Mouse (Mus musculus): Measurements from ENCODE around the gene H1foo. TPM values are rescaled to one million over a fixed set of nuclear protein-coding genes. Genes with fewer than 3 reads are reported as not detected.
A peak's percentile ranks its signal among the peaks of the same experiment; 100 is the strongest.

The H1foo gene
- polyA plus RNA-seq, 1 experiment from 2014 or later: not detected

DNA sequence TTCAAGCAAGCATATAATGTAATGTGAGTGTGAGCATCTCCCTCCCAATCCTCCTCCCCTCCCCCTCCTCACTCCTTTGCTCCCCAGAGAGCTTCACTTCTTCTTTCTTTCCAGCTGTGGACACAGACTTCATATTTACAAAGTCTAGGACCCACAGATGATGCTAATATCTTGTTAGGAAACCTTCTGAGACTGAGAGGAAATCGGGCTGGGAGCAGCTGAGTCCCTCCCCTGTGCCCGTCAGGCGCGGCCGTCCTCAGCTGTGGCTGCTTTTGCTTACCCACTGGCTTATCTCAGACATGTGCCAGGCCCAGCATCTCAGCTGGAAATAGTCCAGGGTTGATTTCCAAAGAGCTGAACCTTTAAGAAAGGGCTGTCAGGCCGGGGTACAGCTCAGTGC, 1.7 kb downstream of the H1foo start:
- Histone ChIP-seq H3K4me1 (peaks cover 18% of the 10 kb centered on the region), H3K4me2 (replicated peaks) (no peak overlapping the region), H3K4me3 (replicated peaks) (no peak overlapping the region), H3K27me3 (no peaks in the 10 kb centered on the region), H3K27ac (replicated peaks) (no peak overlapping the region; the same call in 1 of the 2 replicates), H3K36me3 (no peaks in the 10 kb centered on the region), H3K9me3 (replicated peaks) (no peaks in the 10 kb centered on the region), H3K9ac (no peak overlapping the region)
- no peak for ATAC-seq (ENCODE audit: insufficient number of reproducible peaks, low FRiP score, low TSS enrichment, low read depth)
- WGBS: 42% methylated on average over 6 of the region's 6 CpGs

DNA sequence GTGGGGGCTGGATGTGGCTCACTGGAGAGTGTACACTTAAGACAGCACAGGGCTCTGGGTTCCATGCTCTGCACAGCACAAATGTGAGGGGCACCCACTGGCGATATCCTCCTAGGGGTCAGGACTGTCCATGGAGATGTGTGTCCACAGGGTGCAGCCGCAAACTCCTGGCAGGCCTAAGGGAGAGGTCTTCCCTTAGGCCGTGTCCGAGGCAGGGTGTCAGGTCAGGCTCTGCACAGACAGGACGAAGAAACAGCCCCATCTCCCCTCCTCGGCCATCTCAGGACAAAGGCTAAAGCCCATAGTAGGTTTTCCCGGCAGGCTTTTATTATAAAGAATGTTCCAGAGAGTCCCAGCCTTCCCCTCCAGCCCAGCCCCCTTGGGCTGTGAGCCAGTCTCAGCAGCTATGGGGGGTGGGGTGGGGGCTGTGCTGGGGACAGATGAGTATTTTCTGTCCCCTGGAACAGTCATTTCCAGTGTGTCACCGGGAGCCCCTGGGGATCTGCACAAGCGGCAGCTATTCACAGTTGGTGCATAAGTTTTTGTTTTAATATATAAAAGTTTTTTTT, 9.9 kb downstream of the H1foo start:
- H3K9ac ChIP-seq: no peak overlapping the region
- H3K9me3 ChIP-seq (replicated peaks): no peaks in the 10 kb centered on the region; the same call in 1 of the 2 replicates
- no peak overlapping the region for H3K4me3 ChIP-seq (replicated peaks)
- H3K4me2 ChIP-seq (replicated peaks): no peak overlapping the region
- H3K4me1 ChIP-seq: peaks cover 59% of the 10 kb centered on the region
- peak overlapping the region; percentile 59; the same call in 1 of the 2 replicates for H3K27ac ChIP-seq (replicated peaks)
- H3K36me3 ChIP-seq: 0 out of 2 replicates have a peak, but pooled peaks cover 3% of the 10 kb centered on the region
- WGBS: 60% methylated on average over 9 of the region's 9 CpGs
- H3K27me3 ChIP-seq: no peaks in the 10 kb centered on the region
- no peak for ATAC-seq (ENCODE audit: insufficient number of reproducible peaks, low FRiP score, low TSS enrichment, low read depth)

DNA sequence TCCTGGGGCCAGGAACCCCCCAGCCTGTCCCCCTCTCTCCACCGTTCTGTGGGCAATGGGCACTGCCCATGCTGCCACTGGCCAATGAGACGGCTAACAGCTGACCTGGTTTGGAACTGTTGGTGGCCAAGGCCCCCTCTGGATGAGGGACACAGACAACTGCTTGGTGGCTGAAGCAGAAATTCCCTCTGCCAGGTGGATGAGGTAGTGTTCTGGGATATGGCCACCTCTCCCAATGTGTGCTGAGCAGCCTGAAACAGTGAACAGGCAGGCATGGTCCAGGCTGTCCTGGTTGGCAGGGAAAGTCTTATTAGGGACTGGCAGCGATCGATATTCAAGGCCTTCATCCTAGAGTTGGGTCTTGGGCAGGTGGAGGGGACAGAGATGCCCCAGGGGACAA, 10.4 kb downstream of the H1foo start:
- H3K36me3 ChIP-seq: 0 out of 2 replicates have a peak, but pooled peaks cover 3% of the 10 kb centered on the region
- WGBS: 78% methylated on average over 4 of the region's 4 CpGs
- H3K27me3 ChIP-seq: no peaks in the 10 kb centered on the region
- ATAC-seq (ENCODE audit: insufficient number of reproducible peaks, low FRiP score, low TSS enrichment, low read depth): no peak
- H3K9ac ChIP-seq: no peak overlapping the region
- H3K4me2 ChIP-seq (replicated peaks): no peak overlapping the region
- peaks cover 65% of the 10 kb centered on the region for H3K4me1 ChIP-seq
- H3K4me3 ChIP-seq (replicated peaks): no peak overlapping the region
- no peaks in the 10 kb centered on the region; the same call in 1 of the 2 replicates for H3K9me3 ChIP-seq (replicated peaks)
- peak overlapping the region; percentile 59; the same call in 1 of the 2 replicates for H3K27ac ChIP-seq (replicated peaks)

DNA sequence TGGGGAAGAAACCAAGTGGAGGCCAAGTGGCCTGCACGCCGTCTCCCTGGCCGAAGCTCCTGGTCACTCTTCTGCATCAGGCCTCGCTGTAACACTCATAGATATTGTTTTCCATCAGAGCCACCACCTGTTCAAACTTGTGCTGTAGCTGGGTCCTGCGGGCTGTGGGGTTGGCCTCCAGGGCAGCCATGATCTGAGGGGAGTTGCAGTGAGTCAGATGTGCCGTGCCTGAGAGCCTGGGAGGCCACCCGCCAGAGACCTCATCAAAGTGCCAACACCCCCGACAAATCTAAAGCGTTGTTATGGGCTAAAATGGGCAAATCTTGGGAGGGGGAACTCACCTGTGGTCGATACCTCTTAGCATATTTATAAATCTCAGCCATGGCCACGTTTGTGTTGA, 10.9 kb downstream of the H1foo start:
- no peaks in the 10 kb centered on the region for H3K27me3 ChIP-seq
- H3K9me3 ChIP-seq (replicated peaks): no peaks in the 10 kb centered on the region; the same call in 1 of the 2 replicates
- H3K9ac ChIP-seq: no peak overlapping the region
- no peak overlapping the region for H3K27ac ChIP-seq (replicated peaks)
- 0 out of 2 replicates have a peak, but pooled peaks cover 3% of the 10 kb centered on the region for H3K36me3 ChIP-seq
- no peak for ATAC-seq (ENCODE audit: insufficient number of reproducible peaks, low FRiP score, low TSS enrichment, low read depth)
- H3K4me1 ChIP-seq: peaks cover 69% of the 10 kb centered on the region
- WGBS: 70% methylated on average over 11 of the region's 11 CpGs
- no peak overlapping the region for H3K4me2 ChIP-seq (replicated peaks)
- no peak overlapping the region for H3K4me3 ChIP-seq (replicated peaks)

DNA sequence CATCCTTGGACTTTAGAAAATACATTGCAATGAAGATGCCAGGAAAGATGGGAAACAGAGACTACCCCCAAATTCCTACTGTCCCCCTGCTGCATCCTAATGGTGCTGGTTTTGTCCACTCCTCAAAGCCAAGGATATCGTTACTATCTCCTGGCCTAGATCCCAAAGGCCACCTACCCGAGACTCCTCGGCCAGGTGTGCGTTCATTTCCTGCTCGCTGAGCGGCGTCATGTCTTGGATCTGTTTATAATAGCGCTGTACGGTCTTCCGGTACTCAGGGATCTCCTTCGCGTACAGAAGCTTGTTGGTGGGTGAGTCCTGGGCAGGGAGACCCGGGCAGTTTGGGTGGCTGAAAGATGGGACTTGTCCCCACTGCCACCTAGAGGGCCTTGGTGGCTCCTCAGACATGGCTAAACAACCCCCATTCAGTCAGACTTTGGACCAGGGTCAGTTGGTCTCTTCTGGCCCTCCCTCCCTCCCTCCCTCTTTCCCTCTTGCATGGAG, 11.7 kb downstream of the H1foo start:
- H3K36me3 ChIP-seq: 0 out of 2 replicates have a peak, but pooled peaks cover 11% of the 10 kb centered on the region
- H3K9me3 ChIP-seq (replicated peaks): no peaks in the 10 kb centered on the region; the same call in 1 of the 2 replicates
- H3K27ac ChIP-seq (replicated peaks): peak overlapping the region; percentile 48; the same call in 1 of the 2 replicates
- H3K27me3 ChIP-seq: no peaks in the 10 kb centered on the region
- no peak overlapping the region for H3K4me3 ChIP-seq (replicated peaks)
- H3K9ac ChIP-seq: peak overlapping the region; percentile 19; the same call in 1 of the 2 replicates
- 80% methylated on average over 13 of the region's 13 CpGs for WGBS
- no peak overlapping the region for H3K4me2 ChIP-seq (replicated peaks)
- no peak for ATAC-seq (ENCODE audit: insufficient number of reproducible peaks, low FRiP score, low TSS enrichment, low read depth)
- H3K4me1 ChIP-seq: peaks cover 78% of the 10 kb centered on the region

DNA sequence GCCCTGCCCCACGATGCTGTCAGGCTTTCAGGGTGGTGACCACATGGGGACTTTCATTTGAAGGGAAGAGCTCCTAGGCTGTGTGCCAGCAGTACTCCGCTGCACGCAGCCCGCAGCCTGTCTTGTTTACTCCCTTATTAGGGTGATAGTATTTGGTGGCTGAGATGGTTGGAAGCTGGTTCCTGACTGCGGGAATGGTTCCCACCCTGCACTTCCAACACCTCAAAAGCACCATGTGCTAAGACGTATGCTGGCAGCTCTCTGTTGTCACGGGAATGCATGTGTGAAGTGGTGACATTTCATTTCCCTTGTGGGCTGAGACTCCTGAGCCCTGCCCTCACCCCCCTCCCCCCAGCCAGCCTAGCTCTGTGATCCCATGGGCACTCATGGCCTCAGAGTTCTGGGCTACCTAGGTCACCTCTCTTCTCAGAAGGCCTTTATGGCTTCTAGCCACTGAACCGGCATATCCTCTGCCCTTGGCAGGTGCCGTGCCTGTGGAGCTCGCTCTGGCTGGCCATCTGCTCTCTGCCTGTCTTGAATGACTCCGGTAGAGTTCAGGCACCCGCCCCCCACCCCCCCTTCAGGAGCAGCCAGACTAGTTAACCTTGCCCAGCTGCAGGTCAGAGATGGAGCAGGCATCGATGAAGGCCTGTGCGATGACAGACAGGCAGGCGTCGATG, 12.3 kb downstream of the H1foo start:
- Histone ChIP-seq H3K9ac (no peak overlapping the region), H3K4me3 (replicated peaks) (no peak overlapping the region), H3K4me1 (peaks cover 83% of the 10 kb centered on the region), H3K27me3 (no peaks in the 10 kb centered on the region), H3K36me3 (0 out of 2 replicates have a peak, but pooled peaks cover 12% of the 10 kb centered on the region), H3K9me3 (replicated peaks) (no peaks in the 10 kb centered on the region), H3K27ac (replicated peaks) (peak overlapping the region; percentile 80), H3K4me2 (replicated peaks) (no peak overlapping the region)
- no peak for ATAC-seq (ENCODE audit: insufficient number of reproducible peaks, low FRiP score, low TSS enrichment, low read depth)
- WGBS: 28% methylated on average over 15 of the region's 16 CpGs

DNA sequence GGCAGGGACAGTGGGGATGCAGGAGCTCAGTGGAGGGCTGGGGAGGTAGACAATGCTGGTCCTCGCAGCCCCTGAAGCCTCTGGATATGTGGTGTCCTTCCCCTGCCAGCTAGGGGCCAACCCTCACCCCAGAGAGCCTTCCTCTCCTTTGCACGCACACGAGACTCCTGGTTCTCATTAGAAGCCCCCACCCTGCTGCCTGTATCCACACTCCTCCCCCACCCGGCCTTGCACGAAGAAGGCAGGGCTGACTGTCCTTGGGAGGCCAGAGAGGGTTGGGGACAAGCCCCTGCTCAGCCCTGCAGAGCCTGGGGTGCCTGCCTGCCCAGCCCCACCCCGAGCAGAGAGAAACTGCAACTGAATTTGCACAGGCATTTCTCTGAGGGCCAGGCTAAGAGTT, 12.9 kb downstream of the H1foo start:
- ATAC-seq (ENCODE audit: insufficient number of reproducible peaks, low FRiP score, low TSS enrichment, low read depth): peak; percentile 49
- no peak overlapping the region for H3K4me2 ChIP-seq (replicated peaks)
- peak overlapping the region; percentile 80 for H3K27ac ChIP-seq (replicated peaks)
- H3K27me3 ChIP-seq: no peaks in the 10 kb centered on the region
- H3K9ac ChIP-seq: no peak overlapping the region
- no peak overlapping the region for H3K4me3 ChIP-seq (replicated peaks)
- H3K4me1 ChIP-seq: peaks cover 89% of the 10 kb centered on the region
- H3K9me3 ChIP-seq (replicated peaks): no peaks in the 10 kb centered on the region
- 17% methylated on average over 6 of the region's 6 CpGs for WGBS
- peaks cover 18% of the 10 kb centered on the region; the same call in 1 of the 2 replicates for H3K36me3 ChIP-seq

DNA sequence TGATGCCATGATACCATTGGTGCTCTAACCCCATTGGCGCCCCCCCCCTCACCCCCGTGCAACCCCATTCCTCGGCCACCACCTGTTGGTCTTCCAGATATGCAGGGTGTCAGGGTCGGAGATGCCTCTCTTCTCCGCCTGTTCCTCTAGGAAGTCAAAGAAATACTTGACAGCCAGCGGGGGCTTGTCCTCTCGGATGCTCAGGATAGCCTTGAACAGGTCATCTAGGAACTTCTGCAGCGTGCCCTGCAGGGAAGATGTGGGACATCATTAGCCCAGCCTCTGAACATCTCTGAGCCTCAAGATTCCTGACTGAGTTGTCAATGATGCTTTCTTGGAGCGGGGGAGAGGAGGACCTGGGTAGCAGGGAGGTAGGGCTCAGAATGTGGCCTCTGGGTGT, 13.7 kb downstream of the H1foo start:
- Histone ChIP-seq H3K9ac (no peak overlapping the region), H3K27me3 (no peaks in the 10 kb centered on the region), H3K4me2 (replicated peaks) (no peak overlapping the region), H3K4me3 (replicated peaks) (no peak overlapping the region), H3K4me1 (peaks cover 89% of the 10 kb centered on the region), H3K27ac (replicated peaks) (peak overlapping the region; percentile 80), H3K9me3 (replicated peaks) (no peaks in the 10 kb centered on the region), H3K36me3 (peaks cover 24% of the 10 kb centered on the region; the same call in 1 of the 2 replicates)
- 85% methylated on average over 9 of the region's 9 CpGs for WGBS
- ATAC-seq (ENCODE audit: insufficient number of reproducible peaks, low FRiP score, low TSS enrichment, low read depth): no peak

DNA sequence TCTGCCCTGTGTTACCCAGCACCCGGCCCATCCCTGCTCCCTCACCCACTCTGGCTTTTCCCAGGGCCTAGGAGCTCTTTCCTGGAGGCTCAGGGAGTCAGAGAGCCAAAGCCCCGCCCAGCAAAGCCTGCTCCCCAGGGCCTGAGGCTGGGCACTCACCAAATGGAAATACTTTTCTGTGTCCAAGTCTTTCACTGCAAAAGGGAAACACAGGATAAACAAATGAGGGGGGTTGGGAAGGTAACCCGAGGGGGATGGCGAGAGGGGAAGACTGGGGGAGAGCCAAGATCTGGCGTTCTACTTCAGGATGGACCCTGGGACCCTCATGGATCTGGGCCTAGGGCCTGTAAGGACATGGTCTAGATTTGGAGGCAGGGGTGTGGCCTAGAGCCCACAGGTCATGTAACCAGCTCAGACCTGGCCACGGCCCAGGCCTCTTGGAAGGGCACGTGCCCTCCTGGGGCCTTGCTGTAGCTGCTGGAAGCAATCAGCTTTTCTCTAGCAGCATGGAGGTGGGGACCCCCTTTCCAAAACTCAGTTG, 14.5 kb downstream of the H1foo start:
- H3K36me3 ChIP-seq: peaks cover 24% of the 10 kb centered on the region; the same call in 1 of the 2 replicates
- H3K27me3 ChIP-seq: no peaks in the 10 kb centered on the region
- H3K9me3 ChIP-seq (replicated peaks): no peaks in the 10 kb centered on the region
- H3K4me1 ChIP-seq: peaks cover 81% of the 10 kb centered on the region
- peak; percentile 25; the same call in 1 of the 2 replicates for ATAC-seq (ENCODE audit: insufficient number of reproducible peaks, low FRiP score, low TSS enrichment, low read depth)
- 51% methylated on average over 7 of the region's 7 CpGs for WGBS
- H3K4me2 ChIP-seq (replicated peaks): no peak overlapping the region
- H3K27ac ChIP-seq (replicated peaks): peak overlapping the region; percentile 74
- no peak overlapping the region for H3K4me3 ChIP-seq (replicated peaks)
- H3K9ac ChIP-seq: no peak overlapping the region

DNA sequence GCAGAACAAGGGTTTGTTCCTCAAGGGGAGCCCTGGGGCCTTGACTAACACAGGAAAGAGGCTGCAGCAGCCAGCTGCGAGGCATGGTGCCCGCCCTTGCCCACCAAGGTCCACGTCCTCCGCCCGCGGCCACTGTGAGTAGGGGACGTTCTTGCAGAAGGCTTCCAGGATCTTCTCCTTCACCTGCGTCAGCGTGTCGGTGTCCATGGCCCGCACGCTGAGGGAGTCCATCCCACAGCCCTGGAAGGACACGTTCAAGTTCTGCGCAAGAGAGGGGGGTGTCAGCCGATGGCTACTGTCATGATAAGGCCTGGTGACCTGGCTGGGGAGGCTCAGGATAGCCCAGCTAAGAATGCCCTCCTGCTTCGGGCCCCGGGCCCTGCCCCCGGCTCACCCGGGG, 15.6 kb downstream of the H1foo start:
- Histone ChIP-seq H3K36me3 (peaks cover 24% of the 10 kb centered on the region), H3K9ac (no peak overlapping the region), H3K27ac (replicated peaks) (peak overlapping the region; percentile 28; the same call in 1 of the 2 replicates), H3K9me3 (replicated peaks) (no peaks in the 10 kb centered on the region), H3K4me2 (replicated peaks) (no peak overlapping the region), H3K27me3 (no peaks in the 10 kb centered on the region), H3K4me1 (peaks cover 70% of the 10 kb centered on the region), H3K4me3 (replicated peaks) (no peak overlapping the region)
- WGBS: 92% methylated on average over 19 of the region's 19 CpGs
- no peak for ATAC-seq (ENCODE audit: insufficient number of reproducible peaks, low FRiP score, low TSS enrichment, low read depth)

DNA sequence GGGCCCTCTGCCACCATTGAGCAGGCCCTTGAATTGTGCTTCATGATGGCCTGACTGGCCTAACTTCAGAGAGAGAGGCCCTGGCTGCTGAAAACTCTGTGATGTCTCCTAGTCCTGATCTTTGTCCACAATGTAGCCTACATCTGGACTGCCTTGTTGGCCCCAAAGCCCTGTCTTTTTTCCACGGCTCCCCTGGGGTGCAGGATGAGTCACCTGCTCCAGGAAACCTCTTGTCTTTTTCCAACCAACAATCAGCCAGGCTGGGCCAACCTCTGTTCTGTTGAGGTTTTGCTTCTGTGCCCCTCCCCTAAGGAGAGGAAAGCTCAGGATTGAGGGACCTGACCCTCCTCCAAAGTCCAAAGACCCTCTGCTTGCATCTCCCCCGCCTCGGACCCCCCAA, 17.0 kb downstream of the H1foo start:
- Histone ChIP-seq H3K4me1 (peaks cover 58% of the 10 kb centered on the region), H3K27me3 (no peaks in the 10 kb centered on the region), H3K9ac (no peak overlapping the region), H3K27ac (replicated peaks) (peak overlapping the region; percentile 39; the same call in 1 of the 2 replicates), H3K36me3 (peaks cover 39% of the 10 kb centered on the region), H3K9me3 (replicated peaks) (no peaks in the 10 kb centered on the region), H3K4me2 (replicated peaks) (no peak overlapping the region), H3K4me3 (replicated peaks) (no peak overlapping the region)
- WGBS: 83% methylated on average over 3 of the region's 3 CpGs
- ATAC-seq (ENCODE audit: insufficient number of reproducible peaks, low FRiP score, low TSS enrichment, low read depth): no peak
